Mouse (Mus musculus) testis, postnatal 10 days (tissue): ENCODE results near the gene March1.
A peak's percentile ranks its signal among the peaks of the same experiment; 100 is the strongest.

Experiments used
- DNase-seq: peaks from one replicate; pipeline ENCODE4 v3.0.0; 2021; ENCODE audit warnings: low spot score

Gene March1

GRCm38 (mm10) chr8:66022815-66023214, 405.1 kb downstream of the March1 start:
- DNase-seq, result no peak

GRCm38 (mm10) chr8:66033651-66034050, 416.0 kb downstream of the March1 start:
- no peak for DNase-seq

DNA sequence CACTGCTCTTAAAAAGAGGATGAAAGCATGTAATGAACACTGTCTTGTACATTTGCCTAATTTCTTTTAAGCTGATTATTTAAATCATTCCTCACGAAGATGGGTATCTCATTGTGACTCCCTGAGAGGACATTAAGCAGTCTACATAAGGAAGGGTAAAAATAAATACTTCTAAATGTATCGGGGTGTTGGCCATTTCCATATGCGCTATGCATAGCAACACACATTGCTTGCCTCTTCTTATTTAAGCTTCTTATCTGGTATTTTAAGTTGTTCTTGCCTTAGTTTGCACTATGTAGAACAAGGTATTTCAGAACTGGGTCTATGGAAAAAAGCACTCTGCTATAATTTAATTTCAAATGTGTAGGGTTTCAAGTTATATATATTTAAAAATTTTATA, 416.7 kb downstream of the March1 start:
- no peak for DNase-seq

DNA sequence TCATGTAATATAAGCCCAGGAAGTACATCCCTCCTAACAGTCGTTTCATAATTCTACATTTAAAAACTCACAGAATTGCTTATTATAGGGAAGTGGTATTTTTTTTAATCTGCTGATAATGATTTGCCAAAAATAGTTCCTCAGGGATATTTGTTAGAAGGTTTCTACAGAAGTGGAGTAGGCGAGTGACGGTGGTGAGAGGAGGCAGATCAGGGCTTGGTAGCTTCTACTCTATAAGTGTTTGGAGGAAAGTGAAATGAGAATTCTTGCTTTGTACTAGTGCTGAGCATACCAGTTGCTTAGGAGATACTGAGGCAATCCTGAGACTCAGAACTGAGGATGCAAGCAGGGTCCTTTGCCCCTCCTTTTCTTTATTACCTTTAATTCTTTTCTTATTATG, 476.5 kb downstream of the March1 start:
- no peak for DNase-seq

DNA sequence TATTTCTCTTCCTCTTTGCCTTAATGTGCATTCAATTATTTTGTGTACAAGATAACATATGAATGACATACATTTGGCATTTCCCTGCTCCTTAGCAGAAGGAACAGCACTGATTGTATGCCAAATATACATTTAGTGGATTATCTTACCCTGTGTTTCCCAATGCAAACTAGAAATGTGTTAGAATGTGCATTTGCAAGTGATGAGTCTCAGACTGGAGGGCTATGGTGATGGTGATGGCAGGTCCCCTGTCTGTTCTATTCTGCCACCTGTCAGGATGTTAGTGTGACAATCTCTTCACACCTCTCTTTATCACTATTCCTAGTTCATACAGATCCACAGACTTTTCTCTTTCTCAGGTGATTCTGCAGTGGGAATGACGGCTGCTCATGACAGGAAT, 480.4 kb downstream of the March1 start:
- no peak for DNase-seq

- no peak for DNase-seq
Measured at GRCm38 (mm10) chr8:66119294-66119693, 501.6 kb downstream of the March1 start.

DNA sequence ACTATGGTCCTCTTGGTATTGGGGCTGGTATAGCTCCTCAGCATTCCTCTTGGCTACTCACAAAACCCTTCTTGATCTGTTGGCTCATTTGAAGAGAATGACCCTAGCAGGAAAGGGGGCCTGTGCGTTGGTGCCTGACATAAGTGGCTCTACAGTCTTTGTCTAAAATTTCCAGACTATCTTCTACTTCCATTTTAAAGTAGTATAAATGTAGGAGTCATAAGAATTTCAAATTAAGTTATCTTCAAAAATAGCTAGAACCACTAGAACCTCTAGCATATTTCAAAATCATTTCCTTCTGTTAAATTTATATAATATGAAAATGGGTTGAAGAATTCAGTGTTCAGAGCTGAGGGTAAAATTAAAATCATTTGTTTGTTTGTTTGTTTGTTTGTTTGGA, 541.9 kb downstream of the March1 start:
- DNase-seq, result no peak

DNA sequence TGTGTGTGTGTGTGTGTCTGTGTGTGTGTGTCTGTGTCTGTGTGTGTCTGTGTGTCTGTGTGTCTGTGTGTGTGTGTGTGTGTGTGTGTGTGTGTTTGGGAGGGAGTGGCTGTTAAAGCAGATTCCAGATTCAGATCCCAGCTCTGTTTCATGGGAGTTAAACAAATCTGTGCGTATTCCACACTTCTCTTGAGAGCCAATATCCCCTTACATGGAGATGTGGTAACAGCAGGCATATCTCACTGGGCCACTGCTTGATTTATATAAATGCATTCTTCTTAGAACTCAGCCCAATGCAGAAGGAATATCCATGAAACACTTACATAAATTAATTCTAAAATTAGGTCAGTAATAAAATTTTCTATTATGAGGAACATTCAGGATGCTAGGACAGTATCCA, 549.1 kb downstream of the March1 start:
- DNase-seq, result no peak

GRCm38 (mm10) chr8:66167405-66168173, 549.9 kb downstream of the March1 start:
- DNase-seq, result no peak

- no peak for DNase-seq
Measured at GRCm38 (mm10) chr8:66179336-66179735, 561.6 kb downstream of the March1 start.

- no peak for DNase-seq
Measured at GRCm38 (mm10) chr8:66181265-66181664, 563.6 kb downstream of the March1 start.

DNA sequence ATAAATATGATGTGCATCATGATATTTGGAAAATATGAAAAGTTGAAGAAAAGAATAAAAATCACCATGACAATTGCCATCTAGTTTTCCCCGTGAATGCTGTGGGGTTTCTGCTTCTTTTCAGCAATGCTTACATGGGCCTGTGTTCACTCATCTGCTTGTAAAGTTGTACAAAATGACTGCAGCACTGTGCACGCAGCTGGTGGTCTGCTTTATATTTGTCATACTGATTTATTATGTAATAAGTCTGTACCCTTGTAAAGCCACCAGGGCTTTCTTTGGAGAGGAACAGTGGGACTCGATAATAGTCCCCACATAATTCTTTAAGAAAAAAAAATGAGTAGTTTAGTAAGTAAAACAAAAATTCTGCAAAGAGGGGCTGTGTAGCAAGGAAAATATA, 564.6 kb downstream of the March1 start:
- no peak for DNase-seq

DNA sequence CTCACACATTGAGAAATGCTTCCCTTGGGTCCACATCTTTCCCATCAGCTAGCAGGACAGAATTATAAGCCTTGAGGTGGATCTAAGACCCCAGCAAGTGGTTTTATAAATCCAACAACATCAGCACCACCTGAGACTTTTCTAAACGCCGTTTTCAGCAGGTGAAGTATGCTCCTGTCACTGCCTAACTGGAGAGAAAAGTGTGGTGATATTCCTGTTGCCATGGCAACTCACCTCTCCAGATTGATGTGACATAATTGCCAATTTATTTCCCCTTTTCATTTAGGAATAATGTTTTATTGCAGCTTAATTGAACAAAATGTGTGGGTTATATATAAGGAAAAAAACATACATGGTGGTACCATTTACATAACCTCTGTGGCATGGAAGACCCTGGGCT, 565.8 kb downstream of the March1 start:
- no peak for DNase-seq

GRCm38 (mm10) chr8:66185226-66185625, 567.5 kb downstream of the March1 start:
- no peak for DNase-seq

GRCm38 (mm10) chr8:66194416-66194815, 576.7 kb downstream of the March1 start:
- no peak for DNase-seq

DNA sequence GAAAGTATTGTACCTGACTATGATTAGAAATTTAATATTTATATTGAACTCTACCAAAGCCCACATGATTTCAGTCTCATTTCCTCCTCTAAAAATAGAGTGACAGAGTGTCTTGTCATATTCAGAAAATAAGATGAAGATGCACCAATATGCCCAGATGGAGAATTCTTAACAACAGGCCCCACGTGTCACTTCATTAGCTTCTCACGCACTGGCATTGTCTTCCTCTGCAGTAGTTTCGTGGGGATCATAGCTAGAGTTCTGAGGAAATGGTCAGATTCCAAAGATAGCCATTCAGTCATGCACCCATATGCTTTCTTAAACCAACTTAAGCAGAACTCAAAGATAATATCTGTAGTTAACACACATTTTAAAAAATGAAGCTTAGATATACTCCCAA, 582.5 kb downstream of the March1 start:
- no peak for DNase-seq

GRCm38 (mm10) chr8:66203814-66204438, 586.2 kb downstream of the March1 start:
- no peak for DNase-seq

DNA sequence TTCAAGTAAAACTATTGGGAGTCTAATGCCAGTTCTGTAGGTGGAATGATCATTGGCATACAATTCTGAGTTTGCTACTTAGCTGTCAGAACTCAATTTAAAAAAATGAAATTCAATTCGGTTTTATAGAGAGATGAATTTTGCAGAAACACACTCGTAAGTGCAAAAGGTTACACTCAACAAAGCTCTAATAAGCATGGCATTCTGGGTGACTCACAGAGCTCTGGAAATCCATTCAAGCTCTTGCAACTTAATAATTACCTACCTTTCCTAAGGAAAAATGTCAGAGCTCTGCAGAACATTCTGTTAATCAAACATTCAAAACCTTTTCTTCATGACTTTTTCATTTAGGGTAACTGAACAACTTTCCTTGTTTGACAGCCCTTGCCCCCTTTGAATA, 591.9 kb downstream of the March1 start:
- DNase-seq, result no peak

DNA sequence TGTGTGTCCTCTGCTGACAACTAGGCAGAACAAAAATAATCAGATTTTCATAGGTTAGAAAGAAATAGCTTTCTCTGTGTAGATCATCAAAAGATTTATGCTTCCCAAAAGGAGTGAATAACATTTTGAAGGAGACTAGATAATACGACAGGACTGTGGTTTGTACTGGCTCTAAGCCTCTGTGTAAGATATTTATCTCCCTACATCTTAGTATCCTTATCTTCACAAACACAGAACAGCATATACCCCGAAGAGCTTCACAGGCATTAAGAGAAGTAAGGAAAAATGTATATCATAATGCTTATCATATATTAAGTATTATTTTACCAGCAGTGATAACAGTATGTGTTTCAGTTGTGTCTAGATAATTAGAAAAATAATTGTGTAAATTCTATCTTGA, 592.6 kb downstream of the March1 start:
- DNase-seq, result no peak

GRCm38 (mm10) chr8:66219974-66220373, 602.3 kb downstream of the March1 start:
- DNase-seq, result no peak

- DNase-seq, result no peak
Measured at GRCm38 (mm10) chr8:66229931-66230330, 612.2 kb downstream of the March1 start.

DNA sequence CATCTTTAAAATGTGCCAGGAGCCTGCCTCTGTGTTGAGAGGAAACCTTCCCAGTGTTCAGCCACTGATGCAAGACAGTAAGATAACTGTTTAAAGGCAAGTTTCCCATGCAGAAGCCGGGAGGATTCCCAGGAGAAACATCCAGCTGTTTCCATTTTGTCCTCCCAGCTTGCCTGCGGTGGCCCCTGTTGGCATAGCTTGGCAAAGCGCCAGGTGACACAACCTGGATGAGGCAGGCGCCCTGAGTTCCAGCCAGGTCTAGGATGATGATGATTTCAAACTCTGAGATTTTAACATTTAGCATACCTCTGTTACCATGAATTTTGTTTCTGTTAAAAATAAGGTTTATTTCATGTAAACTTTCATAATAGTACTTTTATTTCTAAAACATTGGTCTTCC, 651.8 kb downstream of the March1 start:
- peak; percentile 42 for DNase-seq

DNA sequence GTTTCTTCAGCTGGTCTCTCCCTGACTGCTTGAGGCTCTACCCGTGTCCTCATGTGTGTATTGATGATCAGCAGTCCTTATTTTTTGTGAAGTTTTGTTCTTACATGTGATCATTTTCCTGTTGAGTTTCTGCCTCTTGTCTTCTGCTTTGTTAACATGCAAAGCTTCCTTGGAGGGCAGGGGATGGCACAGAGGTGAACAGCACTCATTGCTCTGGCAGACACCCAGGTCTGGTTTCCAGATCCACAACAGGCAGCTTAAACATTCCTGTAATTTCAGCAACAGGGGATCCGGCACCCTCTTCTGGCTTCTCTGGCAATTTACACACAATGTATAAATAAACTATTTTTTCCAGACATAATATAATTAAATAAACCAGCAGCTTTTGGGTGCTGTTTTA, 652.4 kb downstream of the March1 start:
- no peak for DNase-seq

- no peak for DNase-seq
Measured at GRCm38 (mm10) chr8:66317824-66318223, 700.1 kb downstream of the March1 start.
